Mouse (Mus musculus): ENCODE data around the gene Flt3l. TPM values are rescaled to one million over a fixed set of nuclear protein-coding genes. Genes with fewer than 3 reads are reported as not detected.

Gene Flt3l
- total and polyA plus RNA-seq, 2 experiments from 2014 or later, result 1.9 to 2.3 TPM

- no peak overlapping the region for H3K27ac ChIP-seq (ENCODE audit: low read depth, low read length)
- no peaks in the 10 kb centered on the region for H3K4me1 ChIP-seq (ENCODE audit: insufficient read depth)
- no peak overlapping the region for H3K9ac ChIP-seq
- H3K9me3 ChIP-seq (ENCODE audit: low read length), result no peaks in the 10 kb centered on the region
- 0 out of 2 replicates have a peak, but pooled peaks cover 12% of the 10 kb centered on the region for H3K36me3 ChIP-seq (ENCODE audit: insufficient read depth)
- ATAC-seq (no peak), DNase-seq (no peak)
- no peak overlapping the region for H3K4me3 ChIP-seq (ENCODE audit: low read depth, low read length)
- no peak for TF ChIP-seq CTCF (IDR thresholded peaks at IDR 0.05; ENCODE audit: low read depth)
- 88% methylated on average over 22 of the region's 22 CpGs for WGBS
- no peaks in the 10 kb centered on the region for H3K27me3 ChIP-seq (ENCODE audit: insufficient read depth, low read length)
- H3K4me2 ChIP-seq (ENCODE audit: low read depth), result no peak overlapping the region
Measured at GRCm38 (mm10) chr7:45083300-45083890, 52.8 kb downstream of the Flt3l start.

- Histone ChIP-seq H3K36me3 (ENCODE audit: insufficient read depth) (peaks cover 15% of the 10 kb centered on the region; the same call in 1 of the 2 replicates), H3K27me3 (ENCODE audit: insufficient read depth, low read length) (no peaks in the 10 kb centered on the region), H3K9ac (no peak overlapping the region), H3K4me2 (ENCODE audit: low read depth) (no peak overlapping the region), H3K4me1 (ENCODE audit: insufficient read depth) (no peaks in the 10 kb centered on the region), H3K27ac (ENCODE audit: low read depth, low read length) (no peak overlapping the region), H3K9me3 (ENCODE audit: low read length) (no peaks in the 10 kb centered on the region), H3K4me3 (ENCODE audit: low read depth, low read length) (no peak overlapping the region)
- WGBS, result 75% methylated on average over 25 of the region's 25 CpGs
- DNase-seq (no peak), ATAC-seq (no peak)
- no peak for TF ChIP-seq CTCF (IDR thresholded peaks at IDR 0.05; ENCODE audit: low read depth)
Measured at GRCm38 (mm10) chr7:45082401-45083299, 53.6 kb downstream of the Flt3l start.

- H3K27me3 ChIP-seq (ENCODE audit: insufficient read depth, low read length), result no peaks in the 10 kb centered on the region
Measured at GRCm38 (mm10) chr7:45081016-45081415, 55.2 kb downstream of the Flt3l start.

GRCm38 (mm10) chr7:45079856-45080255, 56.4 kb downstream of the Flt3l start:
- peak; percentile 97 for TF ChIP-seq CTCF (IDR thresholded peaks at IDR 0.05; ENCODE audit: low read depth)
- H3K27me3 ChIP-seq (ENCODE audit: insufficient read depth, low read length), result no peaks in the 10 kb centered on the region
- no peaks in the 10 kb centered on the region for H3K9me3 ChIP-seq (ENCODE audit: low read length)
- no peaks in the 10 kb centered on the region for H3K4me1 ChIP-seq (ENCODE audit: insufficient read depth)
- H3K4me2 ChIP-seq (ENCODE audit: low read depth), result no peak overlapping the region
- H3K4me3 ChIP-seq (ENCODE audit: low read depth, low read length), result no peak overlapping the region
- no peak overlapping the region for H3K27ac ChIP-seq (ENCODE audit: low read depth, low read length)
- DNase-seq, result peak; percentile 94
- no peak overlapping the region for H3K9ac ChIP-seq
- H3K36me3 ChIP-seq (ENCODE audit: insufficient read depth), result peaks cover 31% of the 10 kb centered on the region
- ATAC-seq, result peak; percentile 69
- under 1% methylated on average over 10 of the region's 10 CpGs for WGBS

More at GRCm38 (mm10) chr7:45081016-45081415, 55.2 kb downstream of the Flt3l start:
- 0 out of 2 replicates have a peak, but pooled peaks have one; percentile 14 for TF ChIP-seq CTCF (IDR thresholded peaks at IDR 0.05; ENCODE audit: low read depth)
- Histone ChIP-seq H3K36me3 (ENCODE audit: insufficient read depth) (peaks cover 24% of the 10 kb centered on the region), H3K27ac (ENCODE audit: low read depth, low read length) (no peak overlapping the region), H3K4me3 (ENCODE audit: low read depth, low read length) (no peak overlapping the region), H3K9me3 (ENCODE audit: low read length) (no peaks in the 10 kb centered on the region), H3K9ac (no peak overlapping the region), H3K4me2 (ENCODE audit: low read depth) (no peak overlapping the region), H3K4me1 (ENCODE audit: insufficient read depth) (no peaks in the 10 kb centered on the region)
- ATAC-seq (no peak), DNase-seq (no peak)
- WGBS, result 46% methylated on average over 5 of the region's 5 CpGs

MicroRNAs within 50 kb of the gene (microRNA counts, 519-probe panel; counts per million panel counts)
- microRNA mmu-miR-150, result 4,563 counts per million, percentile 61 among the panel's probes with 10 or more counts

Small RNA genes within 50 kb of the gene (microRNA-seq; reads per million reads assigned to microRNA genes)
- gene Mir150 (195 to 230 reads per million in 2 experiments), gene Mir5121 (11.3 to 13.9 reads per million in 2 experiments), gene Mir7055 (0.12 to 0.77 reads per million in 2 experiments)

Other genes starting within 250 kb of the Flt3l start
Only the 30 nearest of the 33 such genes appear.
- gene Ap2a1, start 206.9 kb downstream of the Flt3l start, total RNA-seq (2014; rRNA removed), result 140 and 175 TPM in 2 replicates
- 101 and 113 TPM in 2 replicates for gene Ap2a1, start 206.9 kb downstream of the Flt3l start, polyA plus RNA-seq (2015; fragmentation: Nextera tagmentation; extraction: Ambion mirVana)
- not detected in 2 replicates for gene Tsks, start 193.2 kb downstream of the Flt3l start, total RNA-seq (2014; rRNA removed)
- 0.18 TPM in 1 of 2 replicates, not detected in the other for gene Tsks, start 193.2 kb downstream of the Flt3l start, polyA plus RNA-seq (2015; fragmentation: Nextera tagmentation; extraction: Ambion mirVana)
- gene Cpt1c, start 161.6 kb downstream of the Flt3l start, total RNA-seq (2014; rRNA removed), result 71.9 and 73.1 TPM in 2 replicates
- 34.3 and 49.6 TPM in 2 replicates for gene Cpt1c, start 161.6 kb downstream of the Flt3l start, polyA plus RNA-seq (2015; fragmentation: Nextera tagmentation; extraction: Ambion mirVana)
- gene Prmt1, start 149.9 kb downstream of the Flt3l start, total RNA-seq (2014; rRNA removed), result 208 and 220 TPM in 2 replicates
- 598 and 639 TPM in 2 replicates for gene Prmt1, start 149.9 kb downstream of the Flt3l start, polyA plus RNA-seq (2015; fragmentation: Nextera tagmentation; extraction: Ambion mirVana)
- gene Irf3, start 138.8 kb downstream of the Flt3l start, total RNA-seq (2014; rRNA removed), result 39.3 and 39.7 TPM in 2 replicates
- gene Irf3, start 138.8 kb downstream of the Flt3l start, polyA plus RNA-seq (2015; fragmentation: Nextera tagmentation; extraction: Ambion mirVana), result 23.1 and 24.0 TPM in 2 replicates
- gene Bcl2l12, start 137.7 kb downstream of the Flt3l start, total RNA-seq (2014; rRNA removed), result 7.5 and 7.9 TPM in 2 replicates
- 7.8 and 8.5 TPM in 2 replicates for gene Bcl2l12, start 137.7 kb downstream of the Flt3l start, polyA plus RNA-seq (2015; fragmentation: Nextera tagmentation; extraction: Ambion mirVana)
- 58.7 and 72.5 TPM in 2 replicates for gene Scaf1, start 120.1 kb downstream of the Flt3l start, total RNA-seq (2014; rRNA removed)
- gene Scaf1, start 120.1 kb downstream of the Flt3l start, polyA plus RNA-seq (2015; fragmentation: Nextera tagmentation; extraction: Ambion mirVana), result 43.4 and 50.0 TPM in 2 replicates
- gene Rras, start 118.5 kb downstream of the Flt3l start, total RNA-seq (2014; rRNA removed), result 2.9 and 4.2 TPM in 2 replicates
- gene Rras, start 118.5 kb downstream of the Flt3l start, polyA plus RNA-seq (2015; fragmentation: Nextera tagmentation; extraction: Ambion mirVana), result 10.6 and 13.1 TPM in 2 replicates
- gene Prr12, start 83.6 kb downstream of the Flt3l start, total RNA-seq (2014; rRNA removed), result 12.6 and 14.0 TPM in 2 replicates
- gene Prr12, start 83.6 kb downstream of the Flt3l start, polyA plus RNA-seq (2015; fragmentation: Nextera tagmentation; extraction: Ambion mirVana), result 4.9 and 8.2 TPM in 2 replicates
- gene Nosip, start 74.0 kb downstream of the Flt3l start, total RNA-seq (2014; rRNA removed), result 75.2 and 76.4 TPM in 2 replicates
- 74.3 and 75.2 TPM in 2 replicates for gene Nosip, start 74.0 kb downstream of the Flt3l start, polyA plus RNA-seq (2015; fragmentation: Nextera tagmentation; extraction: Ambion mirVana)
- gene Prrg2, start 73.8 kb downstream of the Flt3l start, total RNA-seq (2014; rRNA removed), result 6.3 and 15.9 TPM in 2 replicates
- 14.9 and 15.1 TPM in 2 replicates for gene Prrg2, start 73.8 kb downstream of the Flt3l start, polyA plus RNA-seq (2015; fragmentation: Nextera tagmentation; extraction: Ambion mirVana)
- 29.7 and 43.8 TPM in 2 replicates for gene Rcn3, start 44.2 kb downstream of the Flt3l start, total RNA-seq (2014; rRNA removed)
- 32.6 and 36.4 TPM in 2 replicates for gene Rcn3, start 44.2 kb downstream of the Flt3l start, polyA plus RNA-seq (2015; fragmentation: Nextera tagmentation; extraction: Ambion mirVana)
- 24.9 and 29.4 TPM in 2 replicates for gene Fcgrt, start 32.6 kb downstream of the Flt3l start, total RNA-seq (2014; rRNA removed)
- gene Fcgrt, start 32.6 kb downstream of the Flt3l start, polyA plus RNA-seq (2015; fragmentation: Nextera tagmentation; extraction: Ambion mirVana), result 35.1 and 44.7 TPM in 2 replicates
- 974 and 1,229 TPM in 2 replicates for gene Rps11, start 12.0 kb downstream of the Flt3l start, total RNA-seq (2014; rRNA removed)
- gene Rps11, start 12.0 kb downstream of the Flt3l start, polyA plus RNA-seq (2015; fragmentation: Nextera tagmentation; extraction: Ambion mirVana), result 814 and 982 TPM in 2 replicates
- gene Rpl13a, start 7.7 kb downstream of the Flt3l start, total RNA-seq (2014; rRNA removed), result 2,018 and 2,903 TPM in 2 replicates
- 852 and 1,121 TPM in 2 replicates for gene Rpl13a, start 7.7 kb downstream of the Flt3l start, polyA plus RNA-seq (2015; fragmentation: Nextera tagmentation; extraction: Ambion mirVana)
- not detected in 2 replicates for gene Gm45713, start 201 bp downstream of the Flt3l start, total RNA-seq (2014; rRNA removed)
- 0.36 TPM in 1 of 2 replicates, not detected in the other for gene Gm45713, start 201 bp downstream of the Flt3l start, polyA plus RNA-seq (2015; fragmentation: Nextera tagmentation; extraction: Ambion mirVana)
- gene Pih1d1, start 17.9 kb upstream of the Flt3l start, total RNA-seq (2014; rRNA removed), result 112 and 117 TPM in 2 replicates
- 74.3 and 80.4 TPM in 2 replicates for gene Pih1d1, start 17.9 kb upstream of the Flt3l start, polyA plus RNA-seq (2015; fragmentation: Nextera tagmentation; extraction: Ambion mirVana)
- gene Aldh16a1, start 18.2 kb upstream of the Flt3l start, total RNA-seq (2014; rRNA removed), result 10.2 and 14.2 TPM in 2 replicates
- 13.3 TPM in 2 replicates for gene Aldh16a1, start 18.2 kb upstream of the Flt3l start, polyA plus RNA-seq (2015; fragmentation: Nextera tagmentation; extraction: Ambion mirVana)
- gene Slc17a7, start 27.5 kb upstream of the Flt3l start, total RNA-seq (2014; rRNA removed), result 71.4 and 87.5 TPM in 2 replicates
- gene Slc17a7, start 27.5 kb upstream of the Flt3l start, polyA plus RNA-seq (2015; fragmentation: Nextera tagmentation; extraction: Ambion mirVana), result 47.6 and 50.3 TPM in 2 replicates
- gene Gfy, start 43.1 kb upstream of the Flt3l start, total RNA-seq (2014; rRNA removed), result not detected in 2 replicates
- 0.21 TPM in 1 of 2 replicates, not detected in the other for gene Gfy, start 43.1 kb upstream of the Flt3l start, polyA plus RNA-seq (2015; fragmentation: Nextera tagmentation; extraction: Ambion mirVana)
- not detected in 2 replicates for gene Pth2, start 44.6 kb upstream of the Flt3l start, total RNA-seq (2014; rRNA removed)
- gene Pth2, start 44.6 kb upstream of the Flt3l start, polyA plus RNA-seq (2015; fragmentation: Nextera tagmentation; extraction: Ambion mirVana), result 0.34 and 0.48 TPM in 2 replicates
- gene Ccdc155, start 68.5 kb upstream of the Flt3l start, total RNA-seq (2014; rRNA removed), result 0.14 and 0.46 TPM in 2 replicates
- 0.35 and 0.97 TPM in 2 replicates for gene Ccdc155, start 68.5 kb upstream of the Flt3l start, polyA plus RNA-seq (2015; fragmentation: Nextera tagmentation; extraction: Ambion mirVana)
- gene Dkkl1, start 75.7 kb upstream of the Flt3l start, total RNA-seq (2014; rRNA removed), result 8.4 and 9.1 TPM in 2 replicates
- gene Dkkl1, start 75.7 kb upstream of the Flt3l start, polyA plus RNA-seq (2015; fragmentation: Nextera tagmentation; extraction: Ambion mirVana), result 8.9 and 12.1 TPM in 2 replicates
- gene Tead2, start 79.3 kb upstream of the Flt3l start, total RNA-seq (2014; rRNA removed), result 30.6 and 40.6 TPM in 2 replicates
- gene Tead2, start 79.3 kb upstream of the Flt3l start, polyA plus RNA-seq (2015; fragmentation: Nextera tagmentation; extraction: Ambion mirVana), result 18.4 and 22.5 TPM in 2 replicates
- 0.46 and 0.62 TPM in 2 replicates for gene Cd37, start 102.7 kb upstream of the Flt3l start, total RNA-seq (2014; rRNA removed)
- gene Cd37, start 102.7 kb upstream of the Flt3l start, polyA plus RNA-seq (2015; fragmentation: Nextera tagmentation; extraction: Ambion mirVana), result 2.0 and 2.5 TPM in 2 replicates
- 0.24 TPM in 1 of 2 replicates, not detected in the other for gene Slc6a16, start 104.7 kb upstream of the Flt3l start, total RNA-seq (2014; rRNA removed)
- gene Slc6a16, start 104.7 kb upstream of the Flt3l start, polyA plus RNA-seq (2015; fragmentation: Nextera tagmentation; extraction: Ambion mirVana), result 0.74 and 1.7 TPM in 2 replicates
- gene Slc6a21, start 141.1 kb upstream of the Flt3l start, total RNA-seq (2014; rRNA removed), result not detected in 2 replicates
- gene Slc6a21, start 141.1 kb upstream of the Flt3l start, polyA plus RNA-seq (2015; fragmentation: Nextera tagmentation; extraction: Ambion mirVana), result not detected in 2 replicates
- gene Trpm4, start 197.3 kb upstream of the Flt3l start, total RNA-seq (2014; rRNA removed), result 17.1 and 17.5 TPM in 2 replicates
- 8.9 and 9.4 TPM in 2 replicates for gene Trpm4, start 197.3 kb upstream of the Flt3l start, polyA plus RNA-seq (2015; fragmentation: Nextera tagmentation; extraction: Ambion mirVana)
- 0.46 and 0.52 TPM in 2 replicates for gene Hrc, start 198.9 kb upstream of the Flt3l start, total RNA-seq (2014; rRNA removed)
- not detected in 2 replicates for gene Hrc, start 198.9 kb upstream of the Flt3l start, polyA plus RNA-seq (2015; fragmentation: Nextera tagmentation; extraction: Ambion mirVana)
- gene Ppfia3, start 230.6 kb upstream of the Flt3l start, total RNA-seq (2014; rRNA removed), result 76.5 and 81.0 TPM in 2 replicates
- gene Ppfia3, start 230.6 kb upstream of the Flt3l start, polyA plus RNA-seq (2015; fragmentation: Nextera tagmentation; extraction: Ambion mirVana), result 21.7 and 26.0 TPM in 2 replicates